Mouse (Mus musculus) E14TG2a.4 (cell line): Measurements from ENCODE around the gene Slc39a11.

Source experiments
- H3K27me3 ChIP-seq: 2 replicates; pipeline ENCODE4 v1.6.1; 2014; ENCODE audit warnings: low read length, control low read depth; ENCODE audit not compliant: insufficient read depth
- H3K36me3 ChIP-seq: 2 replicates; pipeline ENCODE4 v1.6.1; 2014; ENCODE audit warnings: low read length, control low read depth; ENCODE audit not compliant: insufficient read depth
- H3K4me1 ChIP-seq: replicated peaks from 2 replicates; pipeline ENCODE4 v1.6.1; 2014; ENCODE audit warnings: low read depth, low read length, control low read depth
- H3K4me3 ChIP-seq: replicated peaks from 2 replicates; pipeline ENCODE4 v1.5.1; 2014; ENCODE audit warnings: mild to moderate bottlenecking, low read length
- H3K9me3 ChIP-seq: 2 replicates; pipeline ENCODE4 v1.6.1; 2014; ENCODE audit warnings: low read length, control low read depth
- CTCF ChIP-seq: conservative IDR thresholded peaks from 2 replicates; pipeline ENCODE4 v1.5.1; 2014; ENCODE audit warnings: low read length
- NANOG ChIP-seq: IDR thresholded peaks from 2 replicates; pipeline ENCODE4 v1.6.1; 2014; ENCODE audit warnings: borderline replicate concordance, low read length, mixed read lengths
- POU5F1 ChIP-seq: IDR thresholded peaks from 2 replicates; pipeline ENCODE4 v1.6.1; 2014; ENCODE audit warnings: low read length, borderline replicate concordance

Slc39a11 gene

GRCm38 (mm10) chr11:113333535-113333934 lies 316.3 kb downstream of the Slc39a11 start:
- Histone ChIP-seq H3K9me3 (peaks cover 12% of the 10 kb centered on the region), H3K4me3 (0 out of 2 replicates have a peak overlapping the region, but pooled peaks have one; percentile 26), H3K4me1 (peaks cover 58% of the 10 kb centered on the region), H3K36me3 (no peaks in the 10 kb centered on the region), H3K27me3 (no peaks in the 10 kb centered on the region)
- TF ChIP-seq CTCF: no peak; the same call in 1 of the 2 replicates
- 0 out of 2 replicates have a peak, but pooled peaks have one; percentile 42 for TF ChIP-seq NANOG

- H3K4me3 ChIP-seq: no peak overlapping the region
- peaks cover 3% of the 10 kb centered on the region for H3K9me3 ChIP-seq
- TF ChIP-seq POU5F1 (no peak), CTCF (no peak), NANOG (no peak)
- H3K36me3 ChIP-seq: no peaks in the 10 kb centered on the region
- H3K27me3 ChIP-seq: no peaks in the 10 kb centered on the region; the same call in 1 of the 2 replicates
- peaks cover 63% of the 10 kb centered on the region for H3K4me1 ChIP-seq
These were observed 319.8 kb downstream of the Slc39a11 start for GRCm38 (mm10) chr11:113330061-113330591.

- Histone ChIP-seq H3K36me3 (no peaks in the 10 kb centered on the region), H3K27me3 (no peaks in the 10 kb centered on the region; the same call in 1 of the 2 replicates), H3K9me3 (no peaks in the 10 kb centered on the region), H3K4me1 (peaks cover 41% of the 10 kb centered on the region), H3K4me3 (no peak overlapping the region)
- TF ChIP-seq CTCF (no peak), NANOG (no peak), POU5F1 (no peak)
These were observed 322.3 kb downstream of the Slc39a11 start for GRCm38 (mm10) chr11:113327499-113328062.

GRCm38 (mm10) chr11:113326387-113327011 lies 323.4 kb downstream of the Slc39a11 start:
- no peaks in the 10 kb centered on the region for H3K9me3 ChIP-seq
- peaks cover 32% of the 10 kb centered on the region for H3K4me1 ChIP-seq
- H3K27me3 ChIP-seq: no peaks in the 10 kb centered on the region; the same call in 1 of the 2 replicates
- TF ChIP-seq POU5F1: no peak
- peak; percentile 60 for TF ChIP-seq CTCF
- TF ChIP-seq NANOG: no peak
- no peaks in the 10 kb centered on the region for H3K36me3 ChIP-seq
- peak overlapping the region; percentile 61 for H3K4me3 ChIP-seq

DNA sequence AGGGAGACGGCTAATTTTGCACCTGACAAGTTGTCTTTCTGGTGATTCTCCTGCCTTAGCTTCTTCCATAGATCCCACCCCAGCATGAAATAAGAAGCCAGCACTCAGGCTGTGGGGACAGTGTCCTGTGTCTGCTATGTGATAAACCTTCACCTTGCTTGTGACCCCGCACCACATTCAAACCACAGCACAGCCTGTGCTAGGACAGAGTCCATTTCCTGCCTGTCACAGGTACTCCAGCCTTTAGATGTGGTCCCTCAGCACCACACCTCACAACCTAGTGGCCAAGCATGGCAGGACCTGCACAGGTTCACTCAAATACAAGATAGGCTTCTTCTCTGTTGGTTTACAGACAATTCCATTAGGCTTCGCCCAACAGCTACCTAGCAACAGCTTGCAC lies 328.3 kb downstream of the Slc39a11 start:
- H3K4me1 ChIP-seq: peaks cover 5% of the 10 kb centered on the region
- no peak for TF ChIP-seq CTCF
- no peak for TF ChIP-seq NANOG
- TF ChIP-seq POU5F1: no peak
- no peak overlapping the region for H3K4me3 ChIP-seq
- H3K36me3 ChIP-seq: no peaks in the 10 kb centered on the region
- H3K9me3 ChIP-seq: peaks cover 7% of the 10 kb centered on the region; the same call in 1 of the 2 replicates
- H3K27me3 ChIP-seq: no peaks in the 10 kb centered on the region; the same call in 1 of the 2 replicates

DNA sequence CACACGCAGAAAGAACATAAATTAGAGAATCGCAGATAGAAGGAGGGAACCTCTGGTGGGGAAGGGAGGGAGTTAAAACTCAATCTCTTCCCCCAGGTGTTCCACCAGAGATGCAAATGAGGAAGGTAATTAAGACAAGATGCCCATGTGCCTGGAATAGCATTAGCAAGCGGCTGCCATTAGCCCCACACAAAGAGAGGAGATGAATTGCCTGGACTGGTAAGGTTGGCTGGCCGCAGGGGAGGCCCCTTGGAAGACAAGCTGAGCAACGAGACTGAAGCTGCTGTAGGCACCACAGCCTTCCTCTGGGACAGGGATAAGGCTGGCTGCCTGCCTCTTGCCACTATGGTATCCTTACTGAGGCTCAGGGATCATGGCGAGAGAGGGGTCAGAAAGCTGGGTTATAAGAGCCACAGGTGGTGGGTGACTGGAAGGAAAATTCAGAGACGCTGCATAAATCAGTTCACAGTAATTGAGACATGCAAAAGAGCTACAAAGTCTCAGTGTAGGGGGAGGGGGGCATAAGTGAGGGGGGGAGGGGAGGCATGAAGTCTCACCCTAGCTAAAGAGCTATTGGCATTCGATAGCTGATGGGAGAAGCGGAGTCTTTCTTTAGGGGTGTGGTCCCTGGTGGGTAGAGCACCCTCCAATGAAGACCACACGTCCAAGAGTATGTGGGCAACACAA lies 340.5 kb downstream of the Slc39a11 start:
- peaks cover 10% of the 10 kb centered on the region; the same call in 1 of the 2 replicates for H3K27me3 ChIP-seq

DNA sequence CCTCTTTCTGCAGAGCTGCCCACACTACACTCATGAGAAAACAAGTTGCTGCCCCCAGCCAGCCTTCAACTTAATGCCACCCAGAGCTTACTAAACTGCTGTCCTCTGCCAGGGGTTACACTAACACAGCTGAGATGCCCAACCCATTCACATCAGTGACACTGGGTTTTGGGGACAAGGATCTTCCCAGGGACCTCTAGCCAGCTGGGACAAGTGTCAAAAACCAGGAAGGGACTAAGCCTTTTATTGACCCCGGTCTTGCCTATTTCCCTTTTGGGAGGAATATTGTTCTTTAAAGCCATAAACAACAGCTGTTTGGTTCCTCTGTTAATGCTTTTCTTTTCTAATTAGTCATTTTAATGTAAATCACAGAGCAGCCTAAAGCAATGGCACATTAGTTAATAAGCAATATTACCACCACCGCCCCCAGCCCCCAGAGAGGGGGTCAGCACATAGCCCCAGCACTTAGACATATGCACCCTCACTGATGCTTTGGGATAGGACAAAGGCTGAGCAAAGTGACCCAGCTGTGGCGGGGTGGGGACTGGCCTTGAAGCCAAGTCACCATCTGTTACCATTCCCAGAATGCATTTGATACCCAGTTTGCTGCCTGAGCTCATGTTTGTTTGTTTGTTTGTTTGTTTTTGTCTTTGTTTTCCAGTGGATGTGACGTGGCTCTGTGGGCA lies 341.5 kb downstream of the Slc39a11 start:
- Histone ChIP-seq H3K4me3 (no peak overlapping the region), H3K27me3 (peaks cover 10% of the 10 kb centered on the region; the same call in 1 of the 2 replicates), H3K9me3 (peaks cover 4% of the 10 kb centered on the region; the same call in 1 of the 2 replicates), H3K4me1 (peaks cover 15% of the 10 kb centered on the region), H3K36me3 (no peaks in the 10 kb centered on the region)
- TF ChIP-seq NANOG (no peak), CTCF (no peak), POU5F1 (no peak)

More for the DNA sequence above, 340.5 kb downstream of the Slc39a11 start:
- peaks cover 4% of the 10 kb centered on the region; the same call in 1 of the 2 replicates for H3K9me3 ChIP-seq
- H3K4me1 ChIP-seq: peaks cover 15% of the 10 kb centered on the region
- no peak overlapping the region for H3K4me3 ChIP-seq
- H3K36me3 ChIP-seq: no peaks in the 10 kb centered on the region
- TF ChIP-seq NANOG (no peak), CTCF (no peak), POU5F1 (no peak)

DNA sequence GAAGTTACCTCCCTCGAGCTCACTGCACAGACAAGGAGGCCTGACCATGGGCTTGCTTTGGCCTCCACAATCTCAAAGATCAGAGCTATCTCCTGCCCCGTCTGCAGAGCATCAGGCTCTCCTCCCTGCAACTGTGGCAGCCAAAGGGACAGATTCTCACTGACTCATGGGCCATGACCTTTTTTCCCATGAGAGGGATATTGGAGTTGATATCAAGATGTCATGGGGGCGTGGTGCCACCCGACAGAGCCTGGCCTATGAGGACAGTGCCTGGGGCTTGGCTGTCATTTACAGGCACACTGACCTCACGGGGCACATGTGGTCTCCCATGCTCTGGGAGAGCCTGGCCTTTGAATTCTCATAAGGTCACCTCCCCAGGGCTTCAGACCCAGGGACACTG lies 346.7 kb downstream of the Slc39a11 start:
- peaks cover 10% of the 10 kb centered on the region for H3K4me1 ChIP-seq
- TF ChIP-seq NANOG (no peak), POU5F1 (no peak), CTCF (no peak)
- peaks cover 12% of the 10 kb centered on the region for H3K9me3 ChIP-seq
- H3K4me3 ChIP-seq: no peak overlapping the region
- H3K27me3 ChIP-seq: peaks cover 10% of the 10 kb centered on the region; the same call in 1 of the 2 replicates
- H3K36me3 ChIP-seq: no peaks in the 10 kb centered on the region
